Mouse (Mus musculus): ENCODE data around the gene Rprd2. TPM values are rescaled to one million over a fixed set of nuclear protein-coding genes. Genes with fewer than 3 reads are reported as not detected.

Rprd2 gene
- polyA plus RNA-seq, 1 experiment from 2014 or later, result 20.3 TPM

DNA sequence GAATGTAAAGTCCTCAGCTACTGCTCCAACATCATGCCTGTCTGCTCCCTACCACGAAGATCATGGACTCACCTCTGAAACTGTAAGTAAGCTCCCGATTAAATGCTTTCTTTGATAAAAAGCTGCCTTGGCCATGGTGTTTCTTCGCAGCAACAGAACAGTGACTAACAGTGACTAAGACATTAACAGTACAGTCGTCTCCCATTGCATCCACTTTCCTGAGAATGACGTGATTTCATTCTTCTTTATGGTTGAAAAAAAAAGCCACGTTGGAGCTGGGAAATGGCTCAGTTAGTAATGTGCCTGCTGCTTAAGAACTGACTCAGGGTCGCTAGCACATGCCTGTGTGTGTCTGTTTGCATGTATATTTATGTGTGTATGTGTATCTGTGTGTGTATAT lies 92.8 kb downstream of the Rprd2 start:
- Histone ChIP-seq H3K9me3 (replicated peaks; ENCODE audit: control insufficient read depth, low read length) (no peaks in the 10 kb centered on the region), H3K27me3 (ENCODE audit: control insufficient read depth, insufficient read depth, low read length) (no peaks in the 10 kb centered on the region), H3K9ac (ENCODE audit: low read length) (no peak overlapping the region), H3K27ac (ENCODE audit: low read length) (no peak overlapping the region), H3K36me3 (ENCODE audit: control insufficient read depth, insufficient read depth, low read length) (no peaks in the 10 kb centered on the region), H3K4me1 (ENCODE audit: control insufficient read depth, insufficient read depth, low read length) (no peaks in the 10 kb centered on the region), H3K4me2 (ENCODE audit: low read depth, low read length) (no peak overlapping the region), H3K4me3 (replicated peaks; ENCODE audit: low read length) (no peak overlapping the region)
- 80% methylated on average over 7 of the region's 7 CpGs for WGBS
- ATAC-seq (ENCODE audit: insufficient read depth, low FRiP score), result no peak

- Histone ChIP-seq H3K9ac (ENCODE audit: low read length) (no peak overlapping the region), H3K9me3 (replicated peaks; ENCODE audit: control insufficient read depth, low read length) (no peaks in the 10 kb centered on the region), H3K4me1 (ENCODE audit: control insufficient read depth, insufficient read depth, low read length) (no peaks in the 10 kb centered on the region), H3K4me3 (replicated peaks; ENCODE audit: low read length) (no peak overlapping the region), H3K36me3 (ENCODE audit: control insufficient read depth, insufficient read depth, low read length) (no peaks in the 10 kb centered on the region), H3K27ac (ENCODE audit: low read length) (no peak overlapping the region), H3K4me2 (ENCODE audit: low read depth, low read length) (no peak overlapping the region), H3K27me3 (ENCODE audit: control insufficient read depth, insufficient read depth, low read length) (no peaks in the 10 kb centered on the region)
- ATAC-seq (ENCODE audit: insufficient read depth, low FRiP score), result no peak
- WGBS, result 64% methylated on average over 3 of the region's 3 CpGs
Observed at GRCm38 (mm10) chr3:95722386-95722785, 96.3 kb downstream of the Rprd2 start.

DNA sequence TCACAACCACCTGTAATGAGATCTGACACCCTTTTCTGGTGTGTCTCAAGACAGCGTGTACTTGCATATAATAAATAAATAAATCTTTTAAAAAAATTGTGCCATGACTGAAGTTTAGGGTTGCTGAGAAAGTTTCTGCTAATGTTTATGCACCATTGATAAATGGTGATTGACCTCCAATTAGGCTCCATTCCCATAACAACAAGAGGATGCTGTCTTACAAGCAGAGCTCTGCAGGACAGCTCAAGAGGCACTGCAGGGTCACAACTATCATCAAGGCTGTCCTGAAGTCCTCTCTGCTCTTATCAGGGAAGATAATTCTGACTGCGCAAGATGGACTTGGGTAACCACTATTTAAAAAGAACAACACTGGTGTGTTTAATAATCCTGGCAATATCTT lies 100.5 kb downstream of the Rprd2 start:
- no peaks in the 10 kb centered on the region for H3K27me3 ChIP-seq (ENCODE audit: control insufficient read depth, insufficient read depth, low read length)
- H3K27ac ChIP-seq (ENCODE audit: low read length), result no peak overlapping the region
- ATAC-seq (ENCODE audit: insufficient read depth, low FRiP score), result no peak
- H3K9ac ChIP-seq (ENCODE audit: low read length), result no peak overlapping the region
- no peak overlapping the region for H3K4me3 ChIP-seq (replicated peaks; ENCODE audit: low read length)
- no peaks in the 10 kb centered on the region for H3K36me3 ChIP-seq (ENCODE audit: control insufficient read depth, insufficient read depth, low read length)
- no peaks in the 10 kb centered on the region for H3K4me1 ChIP-seq (ENCODE audit: control insufficient read depth, insufficient read depth, low read length)
- WGBS, result 73% methylated on average over 2 of the region's 2 CpGs
- H3K4me2 ChIP-seq (ENCODE audit: low read depth, low read length), result no peak overlapping the region
- H3K9me3 ChIP-seq (replicated peaks; ENCODE audit: control insufficient read depth, low read length), result 0 out of 2 replicates have a peak, but pooled peaks cover 2% of the 10 kb centered on the region

GRCm38 (mm10) chr3:95716075-95716474 lies 102.6 kb downstream of the Rprd2 start:
- Histone ChIP-seq H3K9me3 (replicated peaks; ENCODE audit: control insufficient read depth, low read length) (0 out of 2 replicates have a peak, but pooled peaks cover 5% of the 10 kb centered on the region), H3K4me3 (replicated peaks; ENCODE audit: low read length) (no peak overlapping the region), H3K4me1 (ENCODE audit: control insufficient read depth, insufficient read depth, low read length) (no peaks in the 10 kb centered on the region), H3K27me3 (ENCODE audit: control insufficient read depth, insufficient read depth, low read length) (no peaks in the 10 kb centered on the region), H3K36me3 (ENCODE audit: control insufficient read depth, insufficient read depth, low read length) (no peaks in the 10 kb centered on the region), H3K9ac (ENCODE audit: low read length) (no peak overlapping the region), H3K4me2 (ENCODE audit: low read depth, low read length) (no peak overlapping the region), H3K27ac (ENCODE audit: low read length) (no peak overlapping the region)
- WGBS, result 73% methylated on average over 1 of the region's 1 CpGs
- ATAC-seq (ENCODE audit: insufficient read depth, low FRiP score), result no peak

Small RNA genes within 50 kb of the gene (microRNA-seq; reads per million reads assigned to microRNA genes)
- gene Mir7014, result not detected

Other genes with a start within 250 kb of the Rprd2 start
- 37.4 and 39.5 TPM in 2 replicates for gene Golph3l, start 229.9 kb downstream of the Rprd2 start, polyA plus RNA-seq (2015; fragmentation: Nextera tagmentation; extraction: Ambion mirVana)
- gene Ensa, start 193.9 kb downstream of the Rprd2 start, polyA plus RNA-seq (2015; fragmentation: Nextera tagmentation; extraction: Ambion mirVana), result 70.3 and 73.0 TPM in 2 replicates
- gene Mcl1, start 160.1 kb downstream of the Rprd2 start, polyA plus RNA-seq (2015; fragmentation: Nextera tagmentation; extraction: Ambion mirVana), result 16.5 and 20.5 TPM in 2 replicates
- gene Adamtsl4, start 130.9 kb downstream of the Rprd2 start, polyA plus RNA-seq (2015; fragmentation: Nextera tagmentation; extraction: Ambion mirVana), result 13.3 and 20.5 TPM in 2 replicates
- 110 and 228 TPM in 2 replicates for gene Ecm1, start 79.3 kb downstream of the Rprd2 start, polyA plus RNA-seq (2015; fragmentation: Nextera tagmentation; extraction: Ambion mirVana)
- gene Tars2, start 58.7 kb downstream of the Rprd2 start, polyA plus RNA-seq (2015; fragmentation: Nextera tagmentation; extraction: Ambion mirVana), result 48.1 and 52.1 TPM in 2 replicates
- gene Prpf3, start 37.0 kb upstream of the Rprd2 start, polyA plus RNA-seq (2015; fragmentation: Nextera tagmentation; extraction: Ambion mirVana), result 41.1 and 44.8 TPM in 2 replicates
- gene Mrps21, start 52.7 kb upstream of the Rprd2 start, polyA plus RNA-seq (2015; fragmentation: Nextera tagmentation; extraction: Ambion mirVana), result 290 and 321 TPM in 2 replicates
- 3.8 and 5.2 TPM in 2 replicates for gene Ciart, start 63.4 kb upstream of the Rprd2 start, polyA plus RNA-seq (2015; fragmentation: Nextera tagmentation; extraction: Ambion mirVana)
- 28.8 and 30.0 TPM in 2 replicates for gene BC028528, start 73.1 kb upstream of the Rprd2 start, polyA plus RNA-seq (2015; fragmentation: Nextera tagmentation; extraction: Ambion mirVana)
- 33.9 and 34.6 TPM in 2 replicates for gene Aph1a, start 75.1 kb upstream of the Rprd2 start, polyA plus RNA-seq (2015; fragmentation: Nextera tagmentation; extraction: Ambion mirVana)
- gene Car14, start 85.8 kb upstream of the Rprd2 start, polyA plus RNA-seq (2015; fragmentation: Nextera tagmentation; extraction: Ambion mirVana), result 2.4 and 2.9 TPM in 2 replicates
- 156 and 167 TPM in 2 replicates for gene Anp32e, start 110.4 kb upstream of the Rprd2 start, polyA plus RNA-seq (2015; fragmentation: Nextera tagmentation; extraction: Ambion mirVana)
- gene Plekho1, start 177.1 kb upstream of the Rprd2 start, polyA plus RNA-seq (2015; fragmentation: Nextera tagmentation; extraction: Ambion mirVana), result 20.6 and 25.7 TPM in 2 replicates
- gene Vps45, start 239.6 kb upstream of the Rprd2 start, polyA plus RNA-seq (2015; fragmentation: Nextera tagmentation; extraction: Ambion mirVana), result 31.7 and 39.6 TPM in 2 replicates